Mouse (Mus musculus) adrenal gland, adult (tissue): ENCODE measurements around the gene Cyfip1.
A peak's percentile ranks its signal among the peaks of the same experiment; 100 is the strongest.

Experiments used
- DNase-seq, 2 experiments: peaks; one replicate each; pipeline ENCODE4 v3.0.0; 2022 to 2023; ENCODE audit warnings: low spot score in 1 of 2; ENCODE audit not compliant: inconsistent age in 2 of 2

Cyfip1 gene

GRCm38 (mm10) chr7:55841445-55841844 is at the start of gene Cyfip1:
Cyfip1 (plus strand) TSS chr7:55841745.
- DNase-seq = no peak

DNA sequence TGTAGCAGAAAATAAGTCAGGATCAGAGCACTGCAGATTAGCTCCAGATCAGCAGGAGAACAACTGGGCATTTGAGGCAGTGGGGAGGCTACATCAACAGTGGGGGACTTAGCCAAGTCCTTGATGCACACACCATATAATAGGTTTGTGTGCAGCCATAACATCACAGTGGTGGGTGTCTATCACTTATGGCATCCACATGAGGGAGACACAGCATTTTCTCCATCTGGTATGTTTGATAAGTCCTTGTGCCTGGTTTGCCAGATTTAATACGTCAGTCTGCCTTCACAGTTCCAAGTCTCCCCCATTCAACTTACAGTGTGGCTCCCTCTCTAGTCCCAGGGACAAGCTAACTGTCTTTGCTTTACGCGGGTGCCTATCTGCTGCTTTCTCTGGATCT is 49.3 kb upstream of the Cyfip1 start:
- no peak for DNase-seq

DNA sequence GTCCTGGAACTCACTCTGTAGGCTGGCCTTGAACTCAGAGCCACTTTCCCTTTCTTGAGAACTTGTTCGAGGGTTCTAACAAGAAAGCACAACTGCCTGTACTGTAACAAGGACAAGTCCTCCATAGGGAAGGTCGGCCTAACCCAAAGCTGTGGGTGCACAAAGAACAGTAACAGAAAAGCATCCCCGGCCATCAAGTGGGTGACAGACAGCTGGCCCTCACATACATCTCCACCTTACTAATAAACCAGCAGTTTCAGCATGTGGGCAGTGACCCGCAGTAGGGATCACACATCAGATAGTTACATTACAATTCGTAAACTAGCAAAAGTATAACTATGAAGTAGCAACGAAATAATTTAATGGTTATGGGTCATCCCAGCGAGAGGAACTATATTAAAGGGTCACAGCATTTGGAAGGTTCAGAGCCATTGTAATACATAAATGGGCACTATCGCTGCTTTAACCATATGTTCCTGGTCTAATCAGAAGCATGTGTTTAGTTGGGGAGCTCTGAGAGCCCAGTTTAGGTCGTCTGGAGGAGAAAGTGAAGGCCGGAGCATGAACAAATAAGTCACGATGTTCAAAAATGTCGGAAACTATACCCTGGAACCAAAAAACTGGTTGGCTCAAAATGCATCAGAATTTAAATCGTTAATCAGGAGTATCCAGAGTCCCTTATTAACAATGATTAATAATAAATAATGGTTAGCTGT is 48.2 kb upstream of the Cyfip1 start:
- peak in 1 of 2 experiments; percentile 35 for DNase-seq

- peak; percentile 97 to 98 for DNase-seq
Observed at GRCm38 (mm10) chr7:55793952-55794603, 47.5 kb upstream of the Cyfip1 start, which contains the start of gene Tubgcp5. Tubgcp5 (plus strand) TSS chr7:55794154.

GRCm38 (mm10) chr7:55799981-55800380 is 41.6 kb upstream of the Cyfip1 start:
- DNase-seq = no peak

- DNase-seq = no peak
Observed at GRCm38 (mm10) chr7:55809967-55810366, 31.6 kb upstream of the Cyfip1 start.

DNA sequence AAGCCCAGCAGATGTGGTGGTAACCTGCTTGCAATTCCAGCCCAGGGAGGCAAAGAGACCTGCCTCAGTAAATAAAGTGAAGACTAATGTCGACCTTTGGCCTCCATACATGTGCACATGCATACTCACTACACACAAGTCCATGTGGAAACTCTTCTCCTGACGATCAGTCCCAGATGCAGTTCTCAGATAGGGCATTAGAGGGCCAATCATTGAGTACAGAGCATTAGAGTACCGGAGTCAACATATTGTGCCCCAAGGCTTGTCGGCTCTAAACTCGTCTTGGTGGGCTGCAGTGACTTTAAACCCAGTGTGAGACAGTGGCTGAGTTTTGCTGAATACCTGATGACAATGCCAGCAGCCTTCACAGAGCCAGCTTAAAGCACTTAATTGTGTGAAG is 17.1 kb upstream of the Cyfip1 start:
- no peak for DNase-seq

GRCm38 (mm10) chr7:55827551-55827950 is 14.0 kb upstream of the Cyfip1 start:
- DNase-seq = no peak

DNA sequence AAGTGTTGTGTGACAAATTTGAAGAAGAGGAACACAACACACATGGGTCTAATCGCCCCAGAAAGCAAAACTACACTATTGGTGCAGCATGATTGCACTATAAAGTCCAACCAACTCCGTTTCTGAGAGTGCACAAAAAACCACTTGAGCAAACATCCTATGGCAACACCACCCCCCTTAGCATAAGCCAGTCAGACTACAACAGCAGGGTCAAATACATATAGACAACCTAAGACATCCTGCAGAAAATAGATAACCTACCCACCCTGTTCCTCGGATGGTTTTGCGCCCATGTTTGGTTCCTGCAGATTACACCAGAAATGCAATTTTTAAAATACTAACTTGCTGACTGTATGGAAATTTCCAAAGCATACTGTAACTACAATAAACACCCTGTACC is 4.7 kb upstream of the Cyfip1 start:
- no peak for DNase-seq

GRCm38 (mm10) chr7:55841977-55842503 is 495 bp downstream of the Cyfip1 start:
- peak; percentile 95 to 97 for DNase-seq

GRCm38 (mm10) chr7:55842504-55843152 is 1.1 kb downstream of the Cyfip1 start:
- DNase-seq = peak in 1 of 2 experiments; percentile 32

- no peak for DNase-seq
Observed at GRCm38 (mm10) chr7:55846606-55847312, 5.2 kb downstream of the Cyfip1 start.

- DNase-seq = no peak
Observed at GRCm38 (mm10) chr7:55849948-55850571, 8.5 kb downstream of the Cyfip1 start.

GRCm38 (mm10) chr7:55852787-55853186 is 11.2 kb downstream of the Cyfip1 start:
- DNase-seq = no peak

GRCm38 (mm10) chr7:55855597-55855996 is 14.1 kb downstream of the Cyfip1 start:
- no peak for DNase-seq

- DNase-seq = no peak
Observed at GRCm38 (mm10) chr7:55856741-55857140, 15.2 kb downstream of the Cyfip1 start.

GRCm38 (mm10) chr7:55857729-55858128 is 16.2 kb downstream of the Cyfip1 start:
- no peak for DNase-seq

DNA sequence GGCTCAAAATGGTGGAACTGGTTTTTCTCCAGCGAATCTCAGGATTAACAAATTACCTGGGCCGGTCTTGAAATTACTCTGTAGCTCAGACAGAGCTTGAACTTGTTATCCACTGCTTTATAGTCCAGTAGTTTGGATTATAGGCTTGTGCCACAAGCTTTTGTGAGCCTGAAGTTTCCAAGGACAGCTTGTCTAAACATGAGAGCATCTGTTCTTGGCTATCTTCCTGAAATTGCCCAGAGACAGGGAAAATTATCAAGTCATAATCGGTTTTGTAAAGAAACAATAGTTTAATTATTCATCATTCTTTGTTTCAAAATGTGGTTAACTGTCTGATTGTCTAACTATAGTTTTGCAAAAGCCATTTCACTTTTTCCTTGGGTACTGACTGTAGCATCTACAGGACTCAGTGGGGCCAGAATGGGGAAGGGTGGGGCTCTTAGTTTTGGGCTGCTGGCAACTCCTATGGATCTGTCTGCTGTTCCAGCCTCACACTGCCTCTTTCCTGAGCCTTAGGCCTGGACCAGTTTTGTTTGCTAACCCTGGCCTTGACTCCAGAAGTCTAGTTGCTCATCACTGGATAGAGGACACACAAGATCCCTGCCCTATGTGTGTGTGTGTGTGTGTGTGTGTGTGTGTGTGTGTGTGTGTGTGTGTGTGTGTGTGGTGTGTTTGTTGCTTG is 17.4 kb downstream of the Cyfip1 start:
- DNase-seq = peak in 1 of 2 experiments; percentile 63

GRCm38 (mm10) chr7:55859518-55859872 is 17.9 kb downstream of the Cyfip1 start:
- peak in 1 of 2 experiments; percentile 76 for DNase-seq

DNA sequence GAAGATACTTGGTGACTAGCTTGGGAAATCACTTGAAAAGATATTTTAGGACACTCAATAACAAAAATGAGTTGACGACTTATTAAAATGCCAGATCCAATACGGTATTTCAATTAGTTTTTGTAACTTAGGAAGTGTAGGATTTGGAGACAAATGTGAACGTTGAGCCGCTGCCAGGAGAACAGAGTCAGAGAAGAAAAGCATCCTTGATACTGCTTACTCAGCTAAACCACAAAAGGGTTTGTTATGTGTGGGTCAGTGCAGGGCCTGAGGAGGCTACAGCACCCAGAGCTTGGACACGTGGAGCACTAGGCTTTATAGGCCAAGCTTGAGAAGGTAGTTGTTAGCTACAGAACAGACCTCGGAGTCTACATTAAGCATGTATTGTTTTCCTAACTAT is 18.4 kb downstream of the Cyfip1 start:
- peak in 1 of 2 experiments; percentile 36 for DNase-seq
